Mouse (Mus musculus): ENCODE results near the gene Aplp1. TPM values are rescaled to one million over a fixed set of nuclear protein-coding genes. Genes with fewer than 3 reads are reported as not detected.

Gene Aplp1
- polyA plus RNA-seq, 1 experiment from 2014 or later, result 710 TPM

DNA sequence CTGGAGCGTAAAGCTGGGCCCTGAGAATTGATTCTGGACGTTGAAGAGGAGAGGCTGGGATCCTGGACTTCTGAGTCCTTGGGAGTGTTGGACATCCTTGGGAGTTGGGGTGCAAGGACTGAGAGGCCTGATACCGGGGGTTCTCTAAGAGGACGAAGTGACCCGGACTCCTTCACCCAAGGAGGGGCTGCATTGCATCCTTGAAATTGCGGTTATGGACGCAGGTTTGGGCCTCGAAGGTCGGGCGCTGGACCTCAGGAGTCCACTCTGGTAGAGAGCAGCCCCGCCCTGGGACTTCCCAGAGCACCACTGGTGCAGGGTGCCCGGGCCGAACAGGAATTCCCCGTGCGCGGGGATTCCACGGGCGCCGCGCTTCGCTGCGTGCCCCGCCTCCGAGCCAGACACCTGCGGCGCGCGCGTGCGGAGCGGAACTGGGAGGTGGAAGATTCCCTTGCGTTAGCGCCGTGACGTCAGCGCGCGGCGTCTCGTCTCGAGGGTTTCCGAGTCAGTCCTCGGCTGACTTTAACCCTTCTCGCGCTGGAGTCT, 23.4 kb downstream of the Aplp1 start:
- Histone ChIP-seq H3K4me1 (ENCODE audit: control insufficient read depth, insufficient read depth, low read length) (peaks cover 18% of the 10 kb centered on the region; the same call in 1 of the 2 replicates), H3K4me2 (ENCODE audit: low read length) (peak overlapping the region; percentile 98), H3K27ac (replicated peaks; ENCODE audit: low read depth, low read length) (peak overlapping the region; percentile 60), H3K27me3 (ENCODE audit: control insufficient read depth, insufficient read depth, low read length) (no peaks in the 10 kb centered on the region), H3K4me3 (replicated peaks; ENCODE audit: low read depth, low read length) (peak overlapping the region; percentile 58), H3K9me3 (ENCODE audit: control insufficient read depth, low read length) (no peaks in the 10 kb centered on the region), H3K9ac (replicated peaks; ENCODE audit: low read length) (peak overlapping the region; percentile 71), H3K36me3 (ENCODE audit: control insufficient read depth, insufficient read depth, low read length) (0 out of 2 replicates have a peak, but pooled peaks cover 2% of the 10 kb centered on the region)
- DNase-seq (peak; percentile 98), ATAC-seq (ENCODE audit: low FRiP score, low TSS enrichment) (peak; percentile 87)
- under 1% methylated on average over 45 of the region's 45 CpGs for WGBS

GRCm38 (mm10) chr7:30421175-30421889, 24.0 kb downstream of the Aplp1 start, which contains the start of gene Nfkbid:
Gene Nfkbid, plus strand, starts transcription at chr7:30421732.
- ATAC-seq (ENCODE audit: low FRiP score, low TSS enrichment) (0 out of 2 replicates have a peak, but pooled peaks have one; percentile 24), DNase-seq (peak; percentile 59)
- Histone ChIP-seq H3K27me3 (ENCODE audit: control insufficient read depth, insufficient read depth, low read length) (no peaks in the 10 kb centered on the region), H3K9me3 (ENCODE audit: control insufficient read depth, low read length) (no peaks in the 10 kb centered on the region), H3K9ac (replicated peaks; ENCODE audit: low read length) (peak within 1 kb of the TSS; percentile 71), H3K27ac (replicated peaks; ENCODE audit: low read depth, low read length) (peak within 1 kb of the TSS; percentile 60), H3K4me3 (replicated peaks; ENCODE audit: low read depth, low read length) (peak within 1 kb of the TSS; percentile 58), H3K4me1 (ENCODE audit: control insufficient read depth, insufficient read depth, low read length) (peaks cover 18% of the 10 kb centered on the region; the same call in 1 of the 2 replicates), H3K4me2 (ENCODE audit: low read length) (peak within 1 kb of the TSS; percentile 98), H3K36me3 (ENCODE audit: control insufficient read depth, insufficient read depth, low read length) (0 out of 2 replicates have a peak, but pooled peaks cover 2% of the 10 kb centered on the region)
- 11% methylated on average over 31 of the region's 31 CpGs for WGBS

GRCm38 (mm10) chr7:30420673-30421072, 24.7 kb downstream of the Aplp1 start:
- no peak for DNase-seq
- 88% methylated on average over 3 of the region's 3 CpGs for WGBS
- H3K4me2 ChIP-seq (ENCODE audit: low read length), result peak overlapping the region; percentile 98; the same call in 1 of the 2 replicates

DNA sequence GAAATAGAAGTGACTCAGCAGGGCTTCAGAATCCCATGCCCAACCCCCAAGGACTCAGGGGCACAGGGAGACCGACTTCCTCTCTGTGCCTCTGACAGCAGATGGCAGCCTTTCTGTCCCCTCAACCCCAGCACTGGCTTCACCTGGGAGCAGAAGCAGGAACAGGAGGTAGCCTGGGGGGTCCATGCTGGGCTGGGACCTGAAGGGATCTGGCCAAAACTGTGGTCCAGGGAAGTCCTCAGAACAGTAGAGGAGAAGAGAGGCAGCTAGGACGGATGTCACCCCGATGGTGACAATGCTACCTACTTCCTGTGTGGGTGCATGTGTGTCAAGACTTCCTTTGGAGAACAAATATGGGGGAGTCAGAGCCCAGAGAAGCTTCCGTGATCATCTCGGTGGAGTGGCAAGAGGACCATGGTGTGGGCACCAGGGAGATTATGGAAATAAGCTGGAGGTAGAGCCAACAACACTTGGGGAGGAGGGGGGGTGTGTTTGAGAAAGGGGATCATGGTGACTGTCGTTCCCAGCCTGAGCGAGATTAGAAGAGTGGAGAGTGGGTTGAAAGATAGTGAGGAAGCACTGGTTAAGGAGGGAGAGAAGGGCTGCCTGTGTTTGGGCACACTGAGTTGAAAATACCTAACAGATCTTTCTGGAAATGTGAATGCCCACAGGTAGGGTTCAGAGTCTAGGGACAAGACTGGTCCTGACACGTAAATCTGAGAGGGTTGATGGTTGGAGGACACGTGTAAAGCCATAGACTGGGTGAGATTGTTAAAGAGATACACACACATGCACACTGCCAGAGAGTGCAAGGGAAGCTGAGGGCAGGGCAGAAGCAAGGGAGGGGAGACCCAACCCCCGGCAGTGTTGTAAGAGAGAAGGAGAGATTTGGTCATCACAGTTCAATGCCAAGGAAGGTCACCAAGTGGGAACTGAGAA, 25.5 kb downstream of the Aplp1 start, which contains the start of gene Hcst:
Gene Hcst, minus strand, starts transcription at position 294 of the 939 bp plus-strand sequence.
- H3K4me3 ChIP-seq (replicated peaks; ENCODE audit: low read depth, low read length), result no peak within 1 kb of the TSS
- H3K4me1 ChIP-seq (ENCODE audit: control insufficient read depth, insufficient read depth, low read length), result peaks cover 18% of the 10 kb centered on the region; the same call in 1 of the 2 replicates
- DNase-seq (no peak), ATAC-seq (ENCODE audit: low FRiP score, low TSS enrichment) (no peak)
- no peak within 1 kb of the TSS for H3K9ac ChIP-seq (replicated peaks; ENCODE audit: low read length)
- no peaks in the 10 kb centered on the region for H3K36me3 ChIP-seq (ENCODE audit: control insufficient read depth, insufficient read depth, low read length)
- WGBS, result 76% methylated on average over 10 of the region's 10 CpGs
- no peak within 1 kb of the TSS for H3K27ac ChIP-seq (replicated peaks; ENCODE audit: low read depth, low read length)
- no peaks in the 10 kb centered on the region for H3K27me3 ChIP-seq (ENCODE audit: control insufficient read depth, insufficient read depth, low read length)
- H3K9me3 ChIP-seq (ENCODE audit: control insufficient read depth, low read length), result no peaks in the 10 kb centered on the region
- H3K4me2 ChIP-seq (ENCODE audit: low read length), result no peak within 1 kb of the TSS

More at GRCm38 (mm10) chr7:30420673-30421072, 24.7 kb downstream of the Aplp1 start:
- Histone ChIP-seq H3K27me3 (ENCODE audit: control insufficient read depth, insufficient read depth, low read length) (no peaks in the 10 kb centered on the region), H3K4me3 (replicated peaks; ENCODE audit: low read depth, low read length) (no peak overlapping the region), H3K9me3 (ENCODE audit: control insufficient read depth, low read length) (no peaks in the 10 kb centered on the region), H3K9ac (replicated peaks; ENCODE audit: low read length) (no peak overlapping the region), H3K27ac (replicated peaks; ENCODE audit: low read depth, low read length) (no peak overlapping the region), H3K36me3 (ENCODE audit: control insufficient read depth, insufficient read depth, low read length) (0 out of 2 replicates have a peak, but pooled peaks cover 1% of the 10 kb centered on the region), H3K4me1 (ENCODE audit: control insufficient read depth, insufficient read depth, low read length) (peaks cover 18% of the 10 kb centered on the region; the same call in 1 of the 2 replicates)
- ATAC-seq (ENCODE audit: low FRiP score, low TSS enrichment), result no peak

DNA sequence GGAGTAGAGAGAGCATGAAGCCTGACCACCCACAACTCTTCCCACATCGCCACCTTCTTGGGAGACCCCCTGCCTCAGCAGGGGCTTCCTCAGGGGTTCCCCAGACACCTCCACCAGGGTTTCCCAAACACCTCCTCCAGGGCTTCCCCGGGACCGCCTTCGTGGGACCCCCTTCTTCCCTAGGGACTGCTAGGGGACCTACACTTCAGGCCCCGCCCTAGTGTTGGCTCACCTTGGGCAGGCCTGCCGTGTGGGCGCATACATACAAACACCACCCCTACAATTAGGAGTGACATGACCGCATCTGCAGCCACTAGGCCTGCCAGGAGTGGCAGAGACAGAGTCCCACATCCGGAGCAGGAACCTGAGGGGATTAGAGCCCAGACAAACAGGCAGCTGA, 27.5 kb downstream of the Aplp1 start:
- H3K4me3 ChIP-seq (replicated peaks; ENCODE audit: low read depth, low read length), result no peak overlapping the region
- 78% methylated on average over 9 of the region's 9 CpGs for WGBS
- H3K27me3 ChIP-seq (ENCODE audit: control insufficient read depth, insufficient read depth, low read length), result no peaks in the 10 kb centered on the region
- H3K36me3 ChIP-seq (ENCODE audit: control insufficient read depth, insufficient read depth, low read length), result no peaks in the 10 kb centered on the region
- H3K9ac ChIP-seq (replicated peaks; ENCODE audit: low read length), result no peak overlapping the region
- H3K4me2 ChIP-seq (ENCODE audit: low read length), result no peak overlapping the region
- H3K9me3 ChIP-seq (ENCODE audit: control insufficient read depth, low read length), result no peaks in the 10 kb centered on the region
- no peak overlapping the region for H3K27ac ChIP-seq (replicated peaks; ENCODE audit: low read depth, low read length)
- ATAC-seq (ENCODE audit: low FRiP score, low TSS enrichment) (no peak), DNase-seq (no peak)
- H3K4me1 ChIP-seq (ENCODE audit: control insufficient read depth, insufficient read depth, low read length), result peaks cover 13% of the 10 kb centered on the region; the same call in 1 of the 2 replicates

- Histone ChIP-seq H3K4me3 (replicated peaks; ENCODE audit: low read depth, low read length) (no peak within 1 kb of the TSS), H3K4me1 (ENCODE audit: control insufficient read depth, insufficient read depth, low read length) (no peaks in the 10 kb centered on the region), H3K4me2 (ENCODE audit: low read length) (no peak within 1 kb of the TSS), H3K9me3 (ENCODE audit: control insufficient read depth, low read length) (no peaks in the 10 kb centered on the region), H3K27me3 (ENCODE audit: control insufficient read depth, insufficient read depth, low read length) (no peaks in the 10 kb centered on the region), H3K36me3 (ENCODE audit: control insufficient read depth, insufficient read depth, low read length) (no peaks in the 10 kb centered on the region), H3K27ac (replicated peaks; ENCODE audit: low read depth, low read length) (no peak within 1 kb of the TSS), H3K9ac (replicated peaks; ENCODE audit: low read length) (no peak within 1 kb of the TSS)
- ATAC-seq (ENCODE audit: low FRiP score, low TSS enrichment), result no peak
- DNase-seq, result no peak
- WGBS, result 76% methylated on average over 5 of the region's 5 CpGs
Measured at GRCm38 (mm10) chr7:30413596-30413995, 31.7 kb downstream of the Aplp1 start, which contains the start of gene Tyrobp. Gene Tyrobp, plus strand, starts transcription at chr7:30413760.

DNA sequence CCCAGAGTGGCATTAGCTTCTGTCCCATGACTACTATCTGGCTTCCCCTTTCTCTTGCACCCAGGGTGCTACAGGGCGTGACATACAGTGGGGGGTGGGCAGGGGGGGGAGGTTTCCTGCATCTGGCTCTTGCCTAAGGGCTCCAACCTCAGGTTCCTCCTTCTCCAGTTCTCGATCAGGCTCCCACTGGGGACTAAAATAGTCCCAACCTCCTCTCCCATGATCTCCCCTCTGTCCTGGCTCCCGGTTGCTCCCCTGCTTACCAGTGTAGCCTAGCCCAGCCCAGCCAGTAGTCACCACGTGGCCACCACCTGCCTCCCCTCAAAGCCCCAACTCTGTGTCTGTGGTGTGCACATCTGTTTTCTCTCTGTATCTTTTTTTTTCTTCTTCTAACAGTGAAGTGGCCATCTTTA, 32.6 kb downstream of the Aplp1 start:
- no peak overlapping the region for H3K27ac ChIP-seq (replicated peaks; ENCODE audit: low read depth, low read length)
- no peak overlapping the region for H3K4me3 ChIP-seq (replicated peaks; ENCODE audit: low read depth, low read length)
- WGBS, result 51% methylated on average over 4 of the region's 4 CpGs
- no peaks in the 10 kb centered on the region for H3K4me1 ChIP-seq (ENCODE audit: control insufficient read depth, insufficient read depth, low read length)
- no peaks in the 10 kb centered on the region for H3K9me3 ChIP-seq (ENCODE audit: control insufficient read depth, low read length)
- no peak for ATAC-seq (ENCODE audit: low FRiP score, low TSS enrichment)
- no peak overlapping the region for H3K4me2 ChIP-seq (ENCODE audit: low read length)
- no peak for DNase-seq
- no peak overlapping the region for H3K9ac ChIP-seq (replicated peaks; ENCODE audit: low read length)
- no peaks in the 10 kb centered on the region for H3K36me3 ChIP-seq (ENCODE audit: control insufficient read depth, insufficient read depth, low read length)
- H3K27me3 ChIP-seq (ENCODE audit: control insufficient read depth, insufficient read depth, low read length), result no peaks in the 10 kb centered on the region

DNA sequence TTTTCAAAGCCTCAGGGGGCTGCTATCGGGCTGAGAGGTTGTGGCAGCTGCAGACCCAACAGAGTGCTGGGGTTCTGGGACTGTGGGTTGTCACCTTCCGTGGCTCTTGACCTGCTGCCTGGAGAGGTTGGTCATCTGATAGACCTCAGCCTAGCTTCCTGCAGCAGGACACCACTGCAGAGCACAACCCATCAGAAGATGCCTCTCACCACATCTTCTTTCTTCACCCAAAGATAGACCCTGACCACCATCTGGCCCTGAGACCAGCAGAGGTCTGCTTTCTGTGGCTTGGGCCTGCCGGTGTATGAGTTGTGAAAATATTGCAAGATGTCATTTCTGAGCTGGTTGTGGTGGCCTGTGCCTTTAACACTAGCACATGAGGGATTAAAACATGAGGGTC, 34.3 kb downstream of the Aplp1 start:
- Histone ChIP-seq H3K4me3 (replicated peaks; ENCODE audit: low read depth, low read length) (no peak overlapping the region), H3K36me3 (ENCODE audit: control insufficient read depth, insufficient read depth, low read length) (no peaks in the 10 kb centered on the region), H3K27ac (replicated peaks; ENCODE audit: low read depth, low read length) (no peak overlapping the region), H3K4me2 (ENCODE audit: low read length) (no peak overlapping the region), H3K9ac (replicated peaks; ENCODE audit: low read length) (no peak overlapping the region), H3K27me3 (ENCODE audit: control insufficient read depth, insufficient read depth, low read length) (no peaks in the 10 kb centered on the region), H3K4me1 (ENCODE audit: control insufficient read depth, insufficient read depth, low read length) (no peaks in the 10 kb centered on the region), H3K9me3 (ENCODE audit: control insufficient read depth, low read length) (no peaks in the 10 kb centered on the region)
- 89% methylated on average over 3 of the region's 3 CpGs for WGBS
- ATAC-seq (ENCODE audit: low FRiP score, low TSS enrichment) (no peak), DNase-seq (no peak)

All from midbrain, embryonic 14.5 days (tissue).